Mouse (Mus musculus): Measurements from ENCODE around the gene Il20rb.

Gene Il20rb

GRCm38 (mm10) chr9:100520012-100520411 is 33.4 kb upstream of the Il20rb start:
- Histone ChIP-seq H3K4me3 (replicated peaks; ENCODE audit: low read length) (no peak overlapping the region), H3K36me3 (ENCODE audit: insufficient read depth, low read length) (no peaks in the 10 kb centered on the region), H3K9me3 (ENCODE audit: low read length) (no peaks in the 10 kb centered on the region), H3K4me1 (replicated peaks; ENCODE audit: low read depth, low read length) (peaks cover 5% of the 10 kb centered on the region; the same call in 1 of the 2 replicates), H3K27me3 (ENCODE audit: insufficient read depth, low read length) (no peaks in the 10 kb centered on the region)
- no peak for TF ChIP-seq NANOG (IDR thresholded peaks at IDR 0.05; ENCODE audit: borderline replicate concordance, low read length)
- TF ChIP-seq CTCF (conservative IDR thresholded peaks at IDR 0.05; ENCODE audit: low read length): peak; percentile 35
- no peak for TF ChIP-seq POU5F1 (IDR thresholded peaks at IDR 0.05; ENCODE audit: borderline replicate concordance, low read length)

- no peaks in the 10 kb centered on the region for H3K36me3 ChIP-seq (ENCODE audit: insufficient read depth, low read length)
- no peak overlapping the region for H3K4me3 ChIP-seq (replicated peaks; ENCODE audit: low read length)
Observed at GRCm38 (mm10) chr9:100507581-100507980, 21.0 kb upstream of the Il20rb start.

GRCm38 (mm10) chr9:100506652-100507051 is 20.1 kb upstream of the Il20rb start:
- H3K9me3 ChIP-seq (ENCODE audit: low read length): no peaks in the 10 kb centered on the region
- TF ChIP-seq CTCF (conservative IDR thresholded peaks at IDR 0.05; ENCODE audit: low read length) (no peak), NANOG (IDR thresholded peaks at IDR 0.05; ENCODE audit: borderline replicate concordance, low read length) (no peak), POU5F1 (IDR thresholded peaks at IDR 0.05; ENCODE audit: borderline replicate concordance, low read length) (no peak)
- H3K27me3 ChIP-seq (ENCODE audit: insufficient read depth, low read length): no peaks in the 10 kb centered on the region

More at GRCm38 (mm10) chr9:100507581-100507980, 21.0 kb upstream of the Il20rb start:
- no peaks in the 10 kb centered on the region for H3K9me3 ChIP-seq (ENCODE audit: low read length)
- TF ChIP-seq CTCF (conservative IDR thresholded peaks at IDR 0.05; ENCODE audit: low read length): no peak
- no peak for TF ChIP-seq NANOG (IDR thresholded peaks at IDR 0.05; ENCODE audit: borderline replicate concordance, low read length)
- no peak for TF ChIP-seq POU5F1 (IDR thresholded peaks at IDR 0.05; ENCODE audit: borderline replicate concordance, low read length)
- H3K27me3 ChIP-seq (ENCODE audit: insufficient read depth, low read length): no peaks in the 10 kb centered on the region
- H3K4me1 ChIP-seq (replicated peaks; ENCODE audit: low read depth, low read length): peaks cover 17% of the 10 kb centered on the region

GRCm38 (mm10) chr9:100505498-100505897 is 18.9 kb upstream of the Il20rb start:
- no peak for TF ChIP-seq CTCF (conservative IDR thresholded peaks at IDR 0.05; ENCODE audit: low read length)
- TF ChIP-seq NANOG (IDR thresholded peaks at IDR 0.05; ENCODE audit: borderline replicate concordance, low read length): no peak
- TF ChIP-seq POU5F1 (IDR thresholded peaks at IDR 0.05; ENCODE audit: borderline replicate concordance, low read length): no peak
- Histone ChIP-seq H3K4me3 (replicated peaks; ENCODE audit: low read length) (no peak overlapping the region), H3K36me3 (ENCODE audit: insufficient read depth, low read length) (peaks cover 5% of the 10 kb centered on the region; the same call in 1 of the 2 replicates), H3K27me3 (ENCODE audit: insufficient read depth, low read length) (no peaks in the 10 kb centered on the region), H3K4me1 (replicated peaks; ENCODE audit: low read depth, low read length) (peaks cover 17% of the 10 kb centered on the region), H3K9me3 (ENCODE audit: low read length) (no peaks in the 10 kb centered on the region)

More at GRCm38 (mm10) chr9:100506652-100507051, 20.1 kb upstream of the Il20rb start:
- Histone ChIP-seq H3K4me3 (replicated peaks; ENCODE audit: low read length) (no peak overlapping the region), H3K36me3 (ENCODE audit: insufficient read depth, low read length) (peaks cover under 1% of the 10 kb centered on the region; the same call in 1 of the 2 replicates), H3K4me1 (replicated peaks; ENCODE audit: low read depth, low read length) (peaks cover 17% of the 10 kb centered on the region)

- Histone ChIP-seq H3K4me1 (replicated peaks; ENCODE audit: low read depth, low read length) (no peaks in the 10 kb centered on the region), H3K9me3 (ENCODE audit: low read length) (no peaks in the 10 kb centered on the region), H3K27me3 (ENCODE audit: insufficient read depth, low read length) (no peaks in the 10 kb centered on the region), H3K36me3 (ENCODE audit: insufficient read depth, low read length) (peaks cover 27% of the 10 kb centered on the region), H3K4me3 (replicated peaks; ENCODE audit: low read length) (no peak overlapping the region)
- TF ChIP-seq NANOG (IDR thresholded peaks at IDR 0.05; ENCODE audit: borderline replicate concordance, low read length): no peak
- no peak for TF ChIP-seq POU5F1 (IDR thresholded peaks at IDR 0.05; ENCODE audit: borderline replicate concordance, low read length)
- no peak for TF ChIP-seq CTCF (conservative IDR thresholded peaks at IDR 0.05; ENCODE audit: low read length)
Observed at GRCm38 (mm10) chr9:100493611-100494261, 7.1 kb upstream of the Il20rb start.

- Histone ChIP-seq H3K27me3 (ENCODE audit: insufficient read depth, low read length) (no peaks in the 10 kb centered on the region), H3K4me1 (replicated peaks; ENCODE audit: low read depth, low read length) (peaks cover 14% of the 10 kb centered on the region), H3K4me3 (replicated peaks; ENCODE audit: low read length) (no peak overlapping the region), H3K36me3 (ENCODE audit: insufficient read depth, low read length) (peaks cover 17% of the 10 kb centered on the region; the same call in 1 of the 2 replicates), H3K9me3 (ENCODE audit: low read length) (no peaks in the 10 kb centered on the region)
- TF ChIP-seq CTCF (conservative IDR thresholded peaks at IDR 0.05; ENCODE audit: low read length) (no peak), POU5F1 (IDR thresholded peaks at IDR 0.05; ENCODE audit: borderline replicate concordance, low read length) (no peak), NANOG (IDR thresholded peaks at IDR 0.05; ENCODE audit: borderline replicate concordance, low read length) (no peak)
Observed at GRCm38 (mm10) chr9:100491424-100491823, 4.8 kb upstream of the Il20rb start.

GRCm38 (mm10) chr9:100488969-100489368 is 2.4 kb upstream of the Il20rb start:
- peaks cover 12% of the 10 kb centered on the region; the same call in 1 of the 2 replicates for H3K36me3 ChIP-seq (ENCODE audit: insufficient read depth, low read length)
- H3K4me3 ChIP-seq (replicated peaks; ENCODE audit: low read length): no peak overlapping the region
- no peaks in the 10 kb centered on the region for H3K9me3 ChIP-seq (ENCODE audit: low read length)
- H3K4me1 ChIP-seq (replicated peaks; ENCODE audit: low read depth, low read length): peaks cover 18% of the 10 kb centered on the region
- TF ChIP-seq POU5F1 (IDR thresholded peaks at IDR 0.05; ENCODE audit: borderline replicate concordance, low read length): no peak
- TF ChIP-seq NANOG (IDR thresholded peaks at IDR 0.05; ENCODE audit: borderline replicate concordance, low read length): no peak
- TF ChIP-seq CTCF (conservative IDR thresholded peaks at IDR 0.05; ENCODE audit: low read length): no peak
- no peaks in the 10 kb centered on the region for H3K27me3 ChIP-seq (ENCODE audit: insufficient read depth, low read length)

GRCm38 (mm10) chr9:100488056-100488713 is 1.6 kb upstream of the Il20rb start:
- peaks cover 12% of the 10 kb centered on the region; the same call in 1 of the 2 replicates for H3K36me3 ChIP-seq (ENCODE audit: insufficient read depth, low read length)
- no peaks in the 10 kb centered on the region for H3K9me3 ChIP-seq (ENCODE audit: low read length)
- no peak overlapping the region for H3K4me3 ChIP-seq (replicated peaks; ENCODE audit: low read length)
- TF ChIP-seq POU5F1 (IDR thresholded peaks at IDR 0.05; ENCODE audit: borderline replicate concordance, low read length): no peak
- no peak for TF ChIP-seq CTCF (conservative IDR thresholded peaks at IDR 0.05; ENCODE audit: low read length)
- no peak for TF ChIP-seq NANOG (IDR thresholded peaks at IDR 0.05; ENCODE audit: borderline replicate concordance, low read length)
- H3K4me1 ChIP-seq (replicated peaks; ENCODE audit: low read depth, low read length): peaks cover 18% of the 10 kb centered on the region
- H3K27me3 ChIP-seq (ENCODE audit: insufficient read depth, low read length): no peaks in the 10 kb centered on the region
